8 mouse cellular contexts compared by ENCODE assay signal in the genomic region with DNA sequence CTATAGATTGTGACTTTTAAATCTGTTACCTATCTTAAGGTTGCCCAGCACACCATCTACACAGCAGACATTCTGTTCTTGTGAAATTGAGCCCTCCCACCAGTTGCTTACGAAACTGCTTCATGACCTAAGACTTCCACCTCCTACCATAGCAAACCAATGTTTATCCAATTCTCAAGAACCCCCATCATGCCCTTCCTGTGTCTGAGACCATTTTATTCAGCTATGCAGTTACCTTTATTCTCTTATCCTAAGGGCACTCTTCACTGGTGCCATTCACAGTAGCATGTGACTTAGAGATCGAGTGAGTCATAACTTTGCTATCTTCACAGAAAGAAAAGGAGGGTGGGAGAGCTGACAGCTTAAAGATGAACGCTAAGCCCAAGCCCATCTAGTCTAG. TPM values are rescaled to one million over a fixed set of nuclear protein-coding genes. Genes with fewer than 3 reads are reported as not detected.
DNase-seq lines count a peak whose midpoint lies in the region; ATAC-seq lines count a peak whose summit lies in the region.

No protein-coding gene starts in this region.

- H3K27ac ChIP-seq in kidney, embryonic 16.5 days (ENCODE audit: low read length), result no peak overlapping the region
- peak overlapping the region; percentile 100 for H3K27ac ChIP-seq in forebrain, embryonic 10.5 days
- no peak overlapping the region for H3K27ac ChIP-seq in limb, embryonic 15.5 days

- H3K27me3 ChIP-seq in kidney, embryonic 16.5 days (ENCODE audit: insufficient read depth, low read length), result no peaks in the 10 kb centered on the region
- no peaks in the 10 kb centered on the region for H3K27me3 ChIP-seq in forebrain, embryonic 10.5 days (ENCODE audit: poor library complexity, severe bottlenecking)
- no peaks in the 10 kb centered on the region for H3K27me3 ChIP-seq in limb, embryonic 15.5 days
- no peaks in the 10 kb centered on the region for H3K27me3 ChIP-seq in splenic B cell, adult 2 months (ENCODE audit: control insufficient read depth, insufficient read depth, low read length, poor library complexity, severe bottlenecking)

- WGBS in kidney, embryonic 16.5 days, result 26% methylated on average over 3 of the region's 3 CpGs
- WGBS in forebrain, embryonic 10.5 days, result 48% methylated on average over 3 of the region's 3 CpGs
- 32% methylated on average over 3 of the region's 3 CpGs for WGBS in limb, embryonic 15.5 days

- H3K4me1 ChIP-seq in kidney, embryonic 16.5 days (ENCODE audit: insufficient read depth, low read length), result peaks cover 42% of the 10 kb centered on the region
- H3K4me1 ChIP-seq in forebrain, embryonic 10.5 days, result peaks cover 91% of the 10 kb centered on the region
- peaks cover 29% of the 10 kb centered on the region for H3K4me1 ChIP-seq in limb, embryonic 15.5 days

- H3K9ac ChIP-seq in kidney, embryonic 16.5 days (replicated peaks; ENCODE audit: low read length), result peak overlapping the region; percentile 39; the same call in 1 of the 2 replicates
- H3K9ac ChIP-seq in limb, embryonic 15.5 days, result 0 out of 2 replicates have a peak overlapping the region, but pooled peaks have one; percentile 95

- no peak for ATAC-seq in kidney, embryonic 16.5 days (ENCODE audit: low FRiP score, low TSS enrichment)
- ATAC-seq in limb, embryonic 15.5 days (ENCODE audit: insufficient number of reproducible peaks, low FRiP score, low TSS enrichment, low read depth), result no peak

- no peak for DNase-seq in kidney, adult 8-10 months
- no peak for DNase-seq in forebrain, embryonic 10.5 days (ENCODE audit: extremely low spot score, low spot score)
- DNase-seq in splenic B cell, adult 2 months (ENCODE audit: low read depth, low spot score), result peak; percentile 15
- DNase-seq in spleen, adult 18-20 months, result no peak
- no peak for DNase-seq in adrenal gland, adult 8-10 months
- no peak for DNase-seq in adrenal gland, postnatal 10 days

- no peaks in the 10 kb centered on the region for H3K9me3 ChIP-seq in kidney, embryonic 16.5 days (ENCODE audit: low read length)
- H3K9me3 ChIP-seq in forebrain, embryonic 10.5 days, result no peaks in the 10 kb centered on the region
- no peaks in the 10 kb centered on the region for H3K9me3 ChIP-seq in limb, embryonic 15.5 days

- H3K36me3 ChIP-seq in kidney, embryonic 16.5 days (ENCODE audit: insufficient read depth, low read length), result no peaks in the 10 kb centered on the region
- H3K36me3 ChIP-seq in forebrain, embryonic 10.5 days (replicated peaks), result no peaks in the 10 kb centered on the region
- H3K36me3 ChIP-seq in limb, embryonic 15.5 days, result no peaks in the 10 kb centered on the region
- 0 out of 2 replicates have a peak, but pooled peaks cover 3% of the 10 kb centered on the region for H3K36me3 ChIP-seq in splenic B cell, adult 2 months (ENCODE audit: control insufficient read depth, insufficient read depth, low read length, poor library complexity, severe bottlenecking)

- H3K4me3 ChIP-seq in kidney, embryonic 16.5 days (ENCODE audit: low read length), result peak overlapping the region; percentile 90
- peak overlapping the region; percentile 94 for H3K4me3 ChIP-seq in forebrain, embryonic 10.5 days
- H3K4me3 ChIP-seq in limb, embryonic 15.5 days, result peak overlapping the region; percentile 85

- H3K4me2 ChIP-seq in kidney, embryonic 16.5 days (replicated peaks; ENCODE audit: low read depth, low read length), result peak overlapping the region; percentile 82
- H3K4me2 ChIP-seq in limb, embryonic 15.5 days, result peak overlapping the region; percentile 66

RNA-seq across cellular contexts. Expression of gene Zfp609, which starts 1.1 kb away (rescaled TPM):
- 4.8 and 6.4 TPM in 2 replicates for polyA plus RNA-seq in kidney, embryonic 16.5 days (2015; fragmentation: Nextera tagmentation; extraction: Ambion mirVana)
- polyA plus RNA-seq in forebrain, embryonic 10.5 days (2016; fragmentation: Nextera tagmentation; extraction: Ambion mirVana), result 8.2 and 8.3 TPM in 2 replicates
- polyA plus RNA-seq in limb, embryonic 15.5 days (2015; fragmentation: Nextera tagmentation; extraction: Ambion mirVana), result 5.7 and 6.9 TPM in 2 replicates
- total RNA-seq in adrenal gland, adult 8-10 months (2022), result 10 to 100 TPM; 23.8 to 33.5 (median 28.4) TPM
- 10 to 100 TPM; 30.4 to 36.1 TPM for total RNA-seq in adrenal gland, postnatal 10 days (2021)
